Mouse (Mus musculus) lung, postnatal 0 days (tissue): Measurements from ENCODE around the gene Nr5a2. TPM values are rescaled to one million over a fixed set of nuclear protein-coding genes. Genes with fewer than 3 reads are reported as not detected.

Experiments
- ATAC-seq: fragments of 200-750 bp; cut with Nextera tagmentation; 2 replicates; pipeline ENCODE4 v1.8.0; 2017; ENCODE audit warnings: moderate library complexity
- DNase-seq: peaks from one replicate; pipeline ENCODE4 v3.0.0-alpha.2; 2016; ENCODE audit warnings: low spot score
- H3K27ac ChIP-seq: fragments of 300-500 bp; sonication (generic); 2 replicates; pipeline ENCODE4 v1.5.1; 2014; ENCODE audit warnings: antibody characterized with exemption, mild to moderate bottlenecking, low read length, mixed read lengths
- H3K27me3 ChIP-seq: fragments of 300-500 bp; sonication (generic); replicated peaks from 2 replicates; pipeline ENCODE4 v1.6.1; 2014; ENCODE audit warnings: low read length, mixed read lengths; ENCODE audit not compliant: insufficient read depth
- H3K36me3 ChIP-seq: fragments of 300-500 bp; sonication (generic); 2 replicates; pipeline ENCODE4 v1.6.1; 2014; ENCODE audit warnings: low read length, mixed read lengths; ENCODE audit not compliant: insufficient read depth
- H3K4me1 ChIP-seq: fragments of 300-500 bp; sonication (generic); 2 replicates; pipeline ENCODE4 v1.6.1; 2014; ENCODE audit warnings: antibody characterized with exemption, low read depth, low read length, mixed read lengths; ENCODE audit not compliant: insufficient read depth
- H3K4me2 ChIP-seq: fragments of 300-500 bp; sonication (generic); replicated peaks from 2 replicates; pipeline ENCODE4 v1.6.1; 2014; ENCODE audit warnings: low read depth, mild to moderate bottlenecking, low read length, moderate library complexity, mixed read lengths
- H3K4me3 ChIP-seq: fragments of 300-500 bp; sonication (generic); 2 replicates; pipeline ENCODE4 v1.5.1; 2014; ENCODE audit warnings: low read depth, low read length
- H3K9ac ChIP-seq: fragments of 300-500 bp; sonication (generic); replicated peaks from 2 replicates; pipeline ENCODE4 v1.6.1; 2014; ENCODE audit warnings: low read depth, mild to moderate bottlenecking
- H3K9me3 ChIP-seq: fragments of 300-500 bp; sonication (generic); 2 replicates; pipeline ENCODE4 v1.6.1; 2016; ENCODE audit warnings: low read length, mixed read lengths
- CTCF ChIP-seq: IDR thresholded peaks from 2 replicates; pipeline ENCODE4 v1.5.1; 2016; ENCODE audit warnings: antibody characterized with exemption, mild to moderate bottlenecking
- EP300 ChIP-seq: IDR thresholded peaks from 2 replicates; pipeline ENCODE4 v1.6.1; 2016; ENCODE audit warnings: antibody characterized with exemption, mild to moderate bottlenecking, control low read depth
- WGBS: fragments of 180-500 bp; shearing (Covaris S2); extraction: QIAGEN DNeasy Blood & Tissue Kit; methylation state at CpG from one replicate; pipeline ENCODE4 v1.1.7; 2014; 5-methylcytosine and 5-hydroxymethylcytosine counted together
- polyA plus RNA-seq: library from polyadenylated mRNA; unstranded; fragments of >200 nt; fragmentation: Nextera tagmentation; extraction: Ambion mirVana; gene quantifications from 2 replicates; pipeline ENCODE4 v1.2.1, GENCODE M21; 2015

The Nr5a2 gene
- polyA plus RNA-seq, 1 experiment from 2014 or later = 0.54 TPM

GRCm38 (mm10) chr1:136848791-136849190 lies 111.5 kb downstream of the Nr5a2 start:
- DNase-seq (no peak), ATAC-seq (no peak)
- Histone ChIP-seq H3K27ac (no peak overlapping the region), H3K4me2 (no peak overlapping the region), H3K4me3 (no peak overlapping the region), H3K36me3 (no peaks in the 10 kb centered on the region), H3K9ac (no peak overlapping the region), H3K27me3 (no peaks in the 10 kb centered on the region), H3K9me3 (no peaks in the 10 kb centered on the region), H3K4me1 (no peaks in the 10 kb centered on the region)
- WGBS = 86% methylated on average over 6 of the region's 6 CpGs
- TF ChIP-seq EP300 (no peak), CTCF (no peak)

- H3K4me1 ChIP-seq = no peaks in the 10 kb centered on the region
- H3K4me2 ChIP-seq = no peak overlapping the region
- no peak for TF ChIP-seq EP300
- no peak for TF ChIP-seq CTCF
- H3K4me3 ChIP-seq = no peak overlapping the region
- H3K9me3 ChIP-seq = no peaks in the 10 kb centered on the region
- H3K36me3 ChIP-seq = no peaks in the 10 kb centered on the region
- H3K9ac ChIP-seq = no peak overlapping the region
- H3K27me3 ChIP-seq = no peaks in the 10 kb centered on the region
- ATAC-seq (no peak), DNase-seq (no peak)
- H3K27ac ChIP-seq = no peak overlapping the region
- 81% methylated on average over 2 of the region's 2 CpGs for WGBS
Observed at GRCm38 (mm10) chr1:136846081-136846480, 114.2 kb downstream of the Nr5a2 start.

- 82% methylated on average over 9 of the region's 9 CpGs for WGBS
- Histone ChIP-seq H3K9ac (no peak overlapping the region), H3K9me3 (no peaks in the 10 kb centered on the region), H3K36me3 (no peaks in the 10 kb centered on the region), H3K27ac (no peak overlapping the region), H3K4me2 (no peak overlapping the region), H3K4me3 (no peak overlapping the region), H3K4me1 (no peaks in the 10 kb centered on the region), H3K27me3 (no peaks in the 10 kb centered on the region)
- TF ChIP-seq CTCF (no peak), EP300 (no peak)
- no peak for ATAC-seq
- DNase-seq = no peak
Observed at GRCm38 (mm10) chr1:136845341-136845740, 114.9 kb downstream of the Nr5a2 start.

- H3K27ac ChIP-seq = no peak overlapping the region
- H3K9me3 ChIP-seq = no peaks in the 10 kb centered on the region
- no peaks in the 10 kb centered on the region for H3K4me1 ChIP-seq
- TF ChIP-seq EP300 (no peak), CTCF (no peak)
- DNase-seq (no peak), ATAC-seq (no peak)
- 62% methylated on average over 7 of the region's 7 CpGs for WGBS
- no peak overlapping the region for H3K9ac ChIP-seq
- H3K4me3 ChIP-seq = no peak overlapping the region
- H3K27me3 ChIP-seq = no peaks in the 10 kb centered on the region
- H3K36me3 ChIP-seq = no peaks in the 10 kb centered on the region
- no peak overlapping the region for H3K4me2 ChIP-seq
Observed at GRCm38 (mm10) chr1:136840512-136840911, 119.7 kb downstream of the Nr5a2 start.

GRCm38 (mm10) chr1:136839202-136839601 lies 121.0 kb downstream of the Nr5a2 start:
- DNase-seq = peak; percentile 53
- ATAC-seq = peak; percentile 68
- H3K9me3 ChIP-seq = no peaks in the 10 kb centered on the region
- H3K36me3 ChIP-seq = no peaks in the 10 kb centered on the region
- no peaks in the 10 kb centered on the region for H3K4me1 ChIP-seq
- H3K27me3 ChIP-seq = no peaks in the 10 kb centered on the region
- no peak overlapping the region for H3K4me2 ChIP-seq
- no peak for TF ChIP-seq CTCF
- no peak for TF ChIP-seq EP300
- H3K27ac ChIP-seq = no peak overlapping the region
- H3K4me3 ChIP-seq = no peak overlapping the region
- 57% methylated on average over 10 of the region's 10 CpGs for WGBS
- no peak overlapping the region for H3K9ac ChIP-seq

- H3K9me3 ChIP-seq = no peaks in the 10 kb centered on the region
- H3K4me3 ChIP-seq = no peak overlapping the region
- H3K27ac ChIP-seq = no peak overlapping the region
- TF ChIP-seq EP300 (no peak), CTCF (no peak)
- H3K4me2 ChIP-seq = no peak overlapping the region
- H3K4me1 ChIP-seq = no peaks in the 10 kb centered on the region
- WGBS = 39% methylated on average over 12 of the region's 12 CpGs
- no peak overlapping the region for H3K9ac ChIP-seq
- ATAC-seq (peak; percentile 47), DNase-seq (no peak)
- no peaks in the 10 kb centered on the region for H3K36me3 ChIP-seq
- H3K27me3 ChIP-seq = no peaks in the 10 kb centered on the region
Observed at GRCm38 (mm10) chr1:136832305-136833152, 127.7 kb downstream of the Nr5a2 start.
